Mouse (Mus musculus) cerebellum, adult (tissue): ENCODE measurements around the gene Sirpb1c.
"Not testable (repeated sequence)": the region's sequence is repeated elsewhere in the genome, so short reads cannot be mapped to it uniquely, and the experiment has no call there.

Experiments
- ATAC-seq: cut with Nextera tagmentation; 2 replicates; pipeline ENCODE4 v1.9.2; 2017; ENCODE audit warnings: mild to moderate bottlenecking, moderate library complexity, mixed read lengths; ENCODE audit not compliant: insufficient number of reproducible peaks, low FRiP score, low TSS enrichment

Gene Sirpb1c

GRCm38 (mm10) chr3:15848280-15848679 lies at the start of gene Sirpb1c:
TSS of gene Sirpb1c (minus strand) at chr3:15848528.
- ATAC-seq: not testable (repeated sequence)

GRCm38 (mm10) chr3:15886380-15886779 lies 38.1 kb upstream of the Sirpb1c start:
- ATAC-seq: no peak

GRCm38 (mm10) chr3:15855773-15856172 lies 7.4 kb upstream of the Sirpb1c start:
- not testable (repeated sequence) for ATAC-seq

- no peak for ATAC-seq
Observed at GRCm38 (mm10) chr3:15849922-15850321, 1.6 kb upstream of the Sirpb1c start.

- no peak for ATAC-seq
Observed at GRCm38 (mm10) chr3:15847332-15848047, 838 bp downstream of the Sirpb1c start.

- ATAC-seq: not testable (repeated sequence)
Observed at GRCm38 (mm10) chr3:15773642-15774041, 74.7 kb downstream of the Sirpb1c start.
